Mouse (Mus musculus): ENCODE data around the gene Trp53i11.

DNA sequence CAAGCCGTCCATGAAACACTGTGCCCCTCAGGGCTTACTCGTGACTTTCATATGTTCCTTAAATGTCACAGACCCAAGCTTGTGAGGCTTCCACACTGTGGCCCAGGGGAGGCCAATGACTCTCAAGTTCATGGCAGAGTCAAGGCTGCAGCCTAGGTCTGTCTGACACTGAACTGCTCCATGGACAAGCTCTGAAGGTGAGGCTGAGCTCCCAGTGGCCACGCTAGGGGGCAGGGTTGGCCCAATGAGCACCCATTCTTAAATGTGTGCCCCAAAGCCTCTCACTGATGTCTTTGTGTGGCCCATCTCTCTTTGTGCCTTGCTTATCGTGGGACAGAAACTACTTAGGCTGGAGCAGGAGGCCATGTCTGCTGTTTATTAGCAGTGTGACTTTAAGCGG is 33.1 kb downstream of the Trp53i11 start:
- TF ChIP-seq CTCF (IDR thresholded peaks at IDR 0.05; ENCODE audit: extremely low read depth, insufficient read length, insufficient replicate concordance, low read depth, low read length) (no peak), POLR2A (IDR thresholded peaks at IDR 0.05; ENCODE audit: low read depth, low read length) (no peak)
